Mouse (Mus musculus): ENCODE measurements at regions not wholly inside any gene's neighbourhood (a gene's known extent, or its start where the extent isn't known, plus 50 kb on each side); places are given as distances from the start of the nearest gene placed in this dataset.

- peak; percentile 5 for DNase-seq
Measured at GRCm38 (mm10) chr8:102575523-102575922, 209.9 kb downstream of the Cdh11 start.

- no peak for DNase-seq
Measured at GRCm38 (mm10) chr8:102567779-102568178, 217.7 kb downstream of the Cdh11 start.

GRCm38 (mm10) chr8:102554213-102554612 lies 231.2 kb downstream of the Cdh11 start:
- no peak for DNase-seq

- peak; percentile 15 for DNase-seq
Measured at GRCm38 (mm10) chr8:102553348-102553935, 232.0 kb downstream of the Cdh11 start.

- no peak for DNase-seq
Measured at GRCm38 (mm10) chr8:102538886-102539285, 246.6 kb downstream of the Cdh11 start.

- no peak for DNase-seq
Measured at GRCm38 (mm10) chr8:102538068-102538467, 247.4 kb downstream of the Cdh11 start.

- no peak for DNase-seq
Measured at GRCm38 (mm10) chr8:102518446-102518845, 267.0 kb downstream of the Cdh11 start.

GRCm38 (mm10) chr8:102515748-102516147 lies 269.7 kb downstream of the Cdh11 start:
- no peak for DNase-seq

- DNase-seq, result no peak
Measured at GRCm38 (mm10) chr8:102514805-102515424, 270.5 kb downstream of the Cdh11 start.

- DNase-seq, result no peak
Measured at GRCm38 (mm10) chr8:102500751-102501150, 284.7 kb downstream of the Cdh11 start.

- no peak for DNase-seq
Measured at GRCm38 (mm10) chr8:102500202-102500601, 285.2 kb downstream of the Cdh11 start.

- DNase-seq, result no peak
Measured at GRCm38 (mm10) chr8:102499091-102499490, 286.4 kb downstream of the Cdh11 start.

GRCm38 (mm10) chr8:102497160-102497559 lies 288.3 kb downstream of the Cdh11 start:
- DNase-seq, result no peak

- no peak for DNase-seq
Measured at GRCm38 (mm10) chr8:102496698-102497097, 288.7 kb downstream of the Cdh11 start.

GRCm38 (mm10) chr8:102496021-102496420 lies 289.4 kb downstream of the Cdh11 start:
- no peak for DNase-seq

GRCm38 (mm10) chr8:102491015-102491414 lies 294.4 kb downstream of the Cdh11 start:
- no peak for DNase-seq

- DNase-seq, result peak; percentile 7
Measured at GRCm38 (mm10) chr8:102488284-102488683, 297.2 kb downstream of the Cdh11 start.

- DNase-seq, result peak; percentile 53
Measured at GRCm38 (mm10) chr8:102487796-102488195, 297.6 kb downstream of the Cdh11 start.

- no peak for DNase-seq
Measured at GRCm38 (mm10) chr8:102475166-102475802, 310.2 kb downstream of the Cdh11 start.

- no peak for DNase-seq
Measured at GRCm38 (mm10) chr8:102474192-102474591, 311.2 kb downstream of the Cdh11 start.

GRCm38 (mm10) chr8:102471352-102471751 lies 314.1 kb downstream of the Cdh11 start:
- no peak for DNase-seq

GRCm38 (mm10) chr8:102462601-102463000 lies 322.8 kb downstream of the Cdh11 start:
- no peak for DNase-seq

GRCm38 (mm10) chr8:102443006-102443405 lies 342.4 kb downstream of the Cdh11 start:
- DNase-seq, result no peak

- no peak for DNase-seq
Measured at GRCm38 (mm10) chr8:102421828-102422227, 363.6 kb downstream of the Cdh11 start.
